In genomic region chrX:20910074-20910473, GRCm38 (mm10) we compare ENCODE assay signal across 23 mouse cellular contexts. TPM values are rescaled to one million over a fixed set of nuclear protein-coding genes. Genes with fewer than 3 reads are reported as not detected.
A peak's percentile ranks its signal among the peaks of the same experiment; 100 is the strongest.
DNase-seq lines count a peak whose midpoint lies in the region; ATAC-seq lines count a peak whose summit lies in the region.
"Had no signal": no experiment of that assay in that cellular context is flagged by ENCODE, and none has a peak within 500 bp of the region (broad histone marks: within the 10 kb centered on the region; RNA-seq: fewer than 3 reads in every experiment).

No protein-coding gene starts in this region.

- H3K4me2 ChIP-seq in liver, embryonic 15.5 days = no peak overlapping the region
- H3K4me2 ChIP-seq: embryonic facial prominence, embryonic 15.5 days; forebrain, embryonic 12.5 days; heart, embryonic 15.5 days; limb, embryonic 12.5 days; lung, embryonic 15.5 days; midbrain, embryonic 12.5 days; neural tube, embryonic 12.5 days had no signal

- H3K27ac ChIP-seq in liver, embryonic 15.5 days (replicated peaks) = no peak overlapping the region
- H3K27ac ChIP-seq: embryonic facial prominence, embryonic 15.5 days; forebrain, embryonic 12.5 days; heart, embryonic 15.5 days; limb, embryonic 12.5 days; lung, embryonic 15.5 days; midbrain, embryonic 12.5 days; neural tube, embryonic 12.5 days had no signal

- H3K27me3 ChIP-seq in liver, embryonic 15.5 days = no peaks in the 10 kb centered on the region
- H3K27me3 ChIP-seq: CH12.LX; embryonic facial prominence, embryonic 15.5 days; forebrain, embryonic 12.5 days; heart, embryonic 15.5 days; limb, embryonic 12.5 days; lung, embryonic 15.5 days; midbrain, embryonic 12.5 days; neural tube, embryonic 12.5 days had no signal

- no peak overlapping the region for H3K4me3 ChIP-seq in liver, embryonic 15.5 days (replicated peaks)
- H3K4me3 ChIP-seq: embryonic facial prominence, embryonic 15.5 days; forebrain, embryonic 12.5 days; heart, embryonic 15.5 days; limb, embryonic 12.5 days; lung, embryonic 15.5 days; midbrain, embryonic 12.5 days; neural tube, embryonic 12.5 days had no signal

- intact Hi-C loops in heart, postnatal 14 days (cut with DNase I) = no loop called here
- intact Hi-C loops in heart, postnatal 10 days (cut with DNase I) = no loop called here

- no peaks in the 10 kb centered on the region for H3K9me3 ChIP-seq in liver, embryonic 15.5 days (replicated peaks)
- H3K9me3 ChIP-seq: embryonic facial prominence, embryonic 15.5 days; forebrain, embryonic 12.5 days; heart, embryonic 15.5 days; lung, embryonic 15.5 days; midbrain, embryonic 12.5 days; neural tube, embryonic 12.5 days had no signal

- no peak overlapping the region for H3K9ac ChIP-seq in liver, embryonic 15.5 days
- H3K9ac ChIP-seq: embryonic facial prominence, embryonic 15.5 days; forebrain, embryonic 12.5 days; heart, embryonic 15.5 days; limb, embryonic 12.5 days; lung, embryonic 15.5 days; midbrain, embryonic 12.5 days; neural tube, embryonic 12.5 days had no signal

- DNase-seq in 3T3-L1 (ENCODE audit: low read depth, low spot score) = peak; percentile 70
- DNase-seq in MEL-GATA-1-ER (ENCODE audit: extremely low read depth, low read depth) = peak; percentile 68
- DNase-seq in c-Kit-positive CD71-positive TER-119-negative erythroid progenitor cells, embryonic 14.5 days (ENCODE audit: low read depth) = peak; percentile 21
- no peak for DNase-seq in heart, postnatal 14 days
- no peak for DNase-seq in heart, postnatal 10 days
- no peak for DNase-seq in left cerebral cortex, adult 18-20 months (ENCODE audit: low spot score in 2 of 2)
- DNase-seq: adrenal gland, postnatal 36 days; cerebellum, adult 9-10 months; gastrocnemius, postnatal 10 days; kidney, adult 11 months; lung, postnatal 4 days; thymus, adult 18-20 months had no signal

- no peaks in the 10 kb centered on the region for H3K36me3 ChIP-seq in liver, embryonic 15.5 days (replicated peaks)
- H3K36me3 ChIP-seq: embryonic facial prominence, embryonic 15.5 days; forebrain, embryonic 12.5 days; heart, embryonic 15.5 days; limb, embryonic 12.5 days; lung, embryonic 15.5 days; midbrain, embryonic 12.5 days; neural tube, embryonic 12.5 days had no signal

- WGBS in liver, embryonic 15.5 days (ENCODE audit: insufficient replicate concordance) = 33% methylated on average over 3 of the region's 3 CpGs

- peaks cover 10% of the 10 kb centered on the region for H3K4me1 ChIP-seq in liver, embryonic 15.5 days (replicated peaks)
- H3K4me1 ChIP-seq: embryonic facial prominence, embryonic 15.5 days; forebrain, embryonic 12.5 days; heart, embryonic 15.5 days; limb, embryonic 12.5 days; lung, embryonic 15.5 days; midbrain, embryonic 12.5 days; neural tube, embryonic 12.5 days had no signal

- ATAC-seq in liver, embryonic 15.5 days (ENCODE audit: insufficient read depth) = peak; percentile 54; the same call in 1 of the 2 replicates
- ATAC-seq in megakaryocyte, adult 5-6 weeks (ENCODE audit: poor library complexity, severe bottlenecking) = no peak

RNA-seq across cellular contexts. Expression of gene Syn1, which starts 10.7 kb away (rescaled TPM):
- 0.06 and 0.09 TPM in 2 replicates for polyA plus RNA-seq in liver, embryonic 15.5 days (2015; fragmentation: Nextera tagmentation; extraction: Ambion mirVana)
- under 1 TPM; 0.32 to 0.45 TPM for total RNA-seq in heart, postnatal 14 days (2021)
- under 1 TPM; 0.36 to 0.40 TPM for total RNA-seq in heart, postnatal 10 days (2021)
- 100 to 1,000 TPM; 486 to 496 TPM for total RNA-seq in left cerebral cortex, adult 18-20 months (2021)
- 2.1 TPM in 2 replicates for total RNA-seq in megakaryocyte, adult 5-6 weeks (2015)
- 0.16 TPM in 1 of 2 replicates, not detected in the other for total RNA-seq in megakaryocyte, adult 5-6 weeks (2017)
- total RNA-seq: monocyte, adult 5-6 weeks had no signal

RNA-seq across cellular contexts. Expression of gene Cfp, which starts 21.3 kb away (rescaled TPM):
- polyA plus RNA-seq in liver, embryonic 15.5 days (2015; fragmentation: Nextera tagmentation; extraction: Ambion mirVana) = 39.0 and 51.4 TPM in 2 replicates
- total RNA-seq in heart, postnatal 14 days (2021) = 10 to 100 TPM; 12.4 to 13.0 TPM
- total RNA-seq in heart, postnatal 10 days (2021) = 1 to 10 TPM; 5.7 to 7.3 TPM
- 10 to 100 TPM; 12.1 to 12.8 TPM for total RNA-seq in left cerebral cortex, adult 18-20 months (2021)
- 150 and 157 TPM in 2 replicates for total RNA-seq in megakaryocyte, adult 5-6 weeks (2015)
- 116 and 120 TPM in 2 replicates for total RNA-seq in megakaryocyte, adult 5-6 weeks (2017)

RNA-seq across cellular contexts. Expression of gene Timp1, which starts 40.1 kb away (rescaled TPM):
- 2.0 and 2.2 TPM in 2 replicates for polyA plus RNA-seq in liver, embryonic 15.5 days (2015; fragmentation: Nextera tagmentation; extraction: Ambion mirVana)
- total RNA-seq in heart, postnatal 14 days (2021) = 1 to 10 TPM; 9.1 to 9.7 TPM
- 10 to 100 TPM; 15.4 to 16.4 TPM for total RNA-seq in heart, postnatal 10 days (2021)
- total RNA-seq in left cerebral cortex, adult 18-20 months (2021) = 1 to 10 TPM; 1.4 to 1.5 TPM
- not detected in 2 replicates for total RNA-seq in megakaryocyte, adult 5-6 weeks (2015)
- 0.55 TPM in 1 of 2 replicates, not detected in the other for total RNA-seq in megakaryocyte, adult 5-6 weeks (2017)
- total RNA-seq: monocyte, adult 5-6 weeks had no signal

RNA-seq across cellular contexts. Expression of gene Elk1, which starts 40.3 kb away (rescaled TPM):
- polyA plus RNA-seq in liver, embryonic 15.5 days (2015; fragmentation: Nextera tagmentation; extraction: Ambion mirVana) = 2.2 TPM in 2 replicates
- 10 to 100 TPM in 1 of 2 experiments, 1 to 10 TPM in 1; 9.1 to 10.1 TPM for total RNA-seq in heart, postnatal 14 days (2021)
- total RNA-seq in heart, postnatal 10 days (2021) = 10 to 100 TPM; 11.4 to 11.8 TPM
- 10 to 100 TPM; 49.1 to 58.4 TPM for total RNA-seq in left cerebral cortex, adult 18-20 months (2021)
- total RNA-seq in megakaryocyte, adult 5-6 weeks (2015) = 7.7 and 8.6 TPM in 2 replicates
- 3.3 and 4.9 TPM in 2 replicates for total RNA-seq in megakaryocyte, adult 5-6 weeks (2017)

RNA-seq across cellular contexts. Expression of gene Uxt, which starts 51.7 kb away (rescaled TPM):
- 31.1 and 38.3 TPM in 2 replicates for polyA plus RNA-seq in liver, embryonic 15.5 days (2015; fragmentation: Nextera tagmentation; extraction: Ambion mirVana)
- 10 to 100 TPM; 27.5 to 34.1 TPM for total RNA-seq in heart, postnatal 14 days (2021)
- total RNA-seq in heart, postnatal 10 days (2021) = 10 to 100 TPM; 33.4 to 36.7 TPM
- 10 to 100 TPM; 13.7 to 14.7 TPM for total RNA-seq in left cerebral cortex, adult 18-20 months (2021)
- 26.0 and 43.6 TPM in 2 replicates for total RNA-seq in megakaryocyte, adult 5-6 weeks (2015)
- total RNA-seq in megakaryocyte, adult 5-6 weeks (2017) = 15.9 and 19.4 TPM in 2 replicates

Comparison
In these comparisons a context has a peak if more than half of its experiments do, and no peak if none do; other contexts are left out.
1. DNase-seq: peak in 3T3-L1 (single experiment), MEL-GATA-1-ER (single experiment) and c-Kit-positive CD71-positive TER-119-negative erythroid progenitor cells, embryonic 14.5 days (single experiment); none in heart, postnatal 14 days (0 of 2), heart, postnatal 10 days (0 of 2) and left cerebral cortex, adult 18-20 months (0 of 2).
2. RNA of gene Syn1, which starts 10.7 kb away (total RNA-seq): 486 to 496 TPM in left cerebral cortex, adult 18-20 months; 0.16 to 2.1 TPM in megakaryocyte, adult 5-6 weeks, 0.32 to 0.45 TPM in heart, postnatal 14 days and 0.36 to 0.40 TPM in heart, postnatal 10 days; every median in the first group is over 100 times any median in the second.
3. RNA of gene Cfp, which starts 21.3 kb away (total RNA-seq): 116 to 157 TPM in megakaryocyte, adult 5-6 weeks; 12.4 to 13.0 TPM in heart, postnatal 14 days, 12.1 to 12.8 TPM in left cerebral cortex, adult 18-20 months and 5.7 to 7.3 TPM in heart, postnatal 10 days; every median in the first group is over 4 times any median in the second.